Mouse (Mus musculus) liver, embryonic 11.5 days (tissue): ENCODE measurements at regions not wholly inside any gene's neighbourhood (a gene's known extent, or its start where the extent isn't known, plus 50 kb on each side); places are given as distances from the start of the nearest gene placed in this dataset.
"Not testable (repeated sequence)": the region's sequence is repeated elsewhere in the genome, so short reads cannot be mapped to it uniquely, and the experiment has no call there.

ENCODE experiments used
- ATAC-seq: fragments of 200-750 bp; cut with Nextera tagmentation; replicated peaks from 2 replicates; pipeline ENCODE4 v1.8.0; 2017; ENCODE audit warnings: moderate number of reproducible peaks, mild to moderate bottlenecking, moderate TSS enrichment, moderate library complexity; ENCODE audit not compliant: low FRiP score
- DNase-seq: peaks from one replicate; pipeline ENCODE4 v3.0.0-alpha.2; 2017; ENCODE audit warnings: low spot score
- H3K27ac ChIP-seq: fragments of 300-500 bp; sonication (generic); 2 replicates; pipeline ENCODE4 v1.5.1; 2014; ENCODE audit warnings: mild to moderate bottlenecking, low read depth, low read length, control low read depth
- H3K27me3 ChIP-seq: fragments of 300-500 bp; sonication (generic); replicated peaks from 2 replicates; pipeline ENCODE4 v1.6.1; 2014; ENCODE audit warnings: low read length, mixed read lengths; ENCODE audit not compliant: control insufficient read depth, insufficient read depth
- H3K36me3 ChIP-seq: fragments of 300-500 bp; sonication (generic); 2 replicates; pipeline ENCODE4 v1.6.1; 2014; ENCODE audit warnings: mild to moderate bottlenecking, low read length, moderate library complexity, mixed read lengths; ENCODE audit not compliant: control insufficient read depth, insufficient read depth
- H3K4me1 ChIP-seq: fragments of 300-500 bp; sonication (generic); replicated peaks from 2 replicates; pipeline ENCODE4 v1.6.1; 2014; ENCODE audit warnings: low read length, mixed read lengths; ENCODE audit not compliant: control insufficient read depth, insufficient read depth
- H3K4me2 ChIP-seq: fragments of 300-500 bp; sonication (generic); 2 replicates; pipeline ENCODE4 v1.6.1; 2014; ENCODE audit warnings: mild to moderate bottlenecking, control low read depth, moderate library complexity
- H3K4me3 ChIP-seq: fragments of 300-500 bp; sonication (generic); 2 replicates; pipeline ENCODE4 v1.5.1; 2014; ENCODE audit warnings: low read depth, low read length, control low read depth
- H3K9ac ChIP-seq: fragments of 300-500 bp; sonication (generic); 2 replicates; pipeline ENCODE4 v1.6.1; 2014; ENCODE audit warnings: low read depth, low read length, control low read depth
- H3K9me3 ChIP-seq: fragments of 300-500 bp; sonication (generic); 2 replicates; pipeline ENCODE4 v1.6.1; 2016; ENCODE audit warnings: low read length, inconsistent platforms, mixed read lengths; ENCODE audit not compliant: control insufficient read depth
- WGBS: fragments of 180-500 bp; shearing (Covaris S2); extraction: QIAGEN DNeasy Blood & Tissue Kit; methylation state at CpG from one replicate; pipeline ENCODE4 v1.1.7; 2014; 5-methylcytosine and 5-hydroxymethylcytosine counted together

DNA sequence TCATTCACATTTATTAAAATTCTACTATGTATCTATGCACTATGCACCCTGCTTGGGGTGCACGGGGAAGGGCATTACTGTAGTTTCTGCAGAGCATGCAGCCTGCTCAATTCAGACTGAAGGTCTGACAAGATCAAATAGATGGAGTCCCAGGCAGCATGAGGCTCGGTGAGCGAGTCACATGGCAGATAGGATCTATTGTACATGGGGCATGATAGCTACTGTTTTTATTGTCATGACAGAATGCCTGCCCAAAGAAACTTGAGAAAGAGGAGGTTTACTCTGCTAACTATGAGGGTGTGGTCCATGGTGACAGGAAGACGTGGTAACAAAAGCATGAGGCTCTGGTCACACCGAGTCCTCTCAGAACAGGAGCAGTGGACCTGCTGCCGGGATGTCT lies 203.1 kb upstream of the Sesn3 start:
- no peak overlapping the region for H3K9ac ChIP-seq
- 78% methylated on average over 6 of the region's 6 CpGs for WGBS
- H3K4me3 ChIP-seq, result no peak overlapping the region
- ATAC-seq (no peak), DNase-seq (no peak)
- H3K4me2 ChIP-seq, result no peak overlapping the region
- no peaks in the 10 kb centered on the region for H3K27me3 ChIP-seq
- no peaks in the 10 kb centered on the region for H3K36me3 ChIP-seq
- no peak overlapping the region for H3K27ac ChIP-seq
- no peaks in the 10 kb centered on the region for H3K4me1 ChIP-seq
- no peaks in the 10 kb centered on the region for H3K9me3 ChIP-seq

DNA sequence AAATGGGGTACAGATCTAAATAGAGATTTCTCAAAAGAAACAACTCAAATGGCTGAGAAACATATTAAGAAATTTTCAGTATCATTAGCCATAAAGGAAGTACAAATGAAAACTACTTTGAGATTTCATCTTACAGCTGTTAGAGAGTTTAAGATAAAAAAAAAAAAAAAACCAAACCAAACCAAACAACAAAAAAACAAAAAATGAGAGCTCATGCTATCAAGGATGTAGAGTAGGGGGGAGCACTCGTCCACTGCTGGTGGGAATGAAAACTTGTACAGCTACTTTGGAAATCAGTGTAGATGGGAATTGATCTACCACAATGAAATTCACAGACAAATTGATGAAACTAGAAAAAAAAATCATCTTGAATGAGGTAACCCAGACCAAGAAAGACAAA lies 201.9 kb upstream of the Sesn3 start:
- no peaks in the 10 kb centered on the region for H3K4me1 ChIP-seq
- no peaks in the 10 kb centered on the region for H3K36me3 ChIP-seq
- no peak overlapping the region for H3K4me3 ChIP-seq
- H3K27ac ChIP-seq, result no peak overlapping the region
- H3K9ac ChIP-seq, result no peak overlapping the region
- 74% methylated on average over 1 of the region's 1 CpGs for WGBS
- no peak overlapping the region for H3K4me2 ChIP-seq
- H3K9me3 ChIP-seq, result no peaks in the 10 kb centered on the region
- H3K27me3 ChIP-seq, result no peaks in the 10 kb centered on the region
- DNase-seq (no peak), ATAC-seq (no peak)

DNA sequence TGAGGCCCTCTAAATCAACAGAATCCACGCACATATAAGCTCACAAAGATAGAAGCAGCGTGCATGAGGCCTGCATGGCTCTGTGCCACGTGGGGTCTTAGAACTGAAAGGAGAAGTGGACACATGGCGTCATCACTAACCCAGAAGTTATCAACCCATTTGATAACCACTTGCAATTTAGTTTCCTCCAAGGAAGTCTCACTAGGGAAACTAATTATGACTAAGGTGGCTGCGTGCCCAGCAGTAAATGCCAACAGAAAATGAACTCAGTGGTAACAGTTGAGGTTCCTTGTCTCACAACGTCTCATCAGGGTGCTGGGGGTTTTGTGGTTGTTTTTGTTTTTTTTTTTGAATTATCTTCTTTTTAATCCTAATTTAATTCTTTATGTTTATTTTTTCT lies 200.6 kb upstream of the Sesn3 start:
- Histone ChIP-seq H3K9me3 (no peaks in the 10 kb centered on the region), H3K4me1 (no peaks in the 10 kb centered on the region), H3K4me2 (no peak overlapping the region), H3K4me3 (no peak overlapping the region), H3K27ac (no peak overlapping the region), H3K9ac (no peak overlapping the region), H3K36me3 (no peaks in the 10 kb centered on the region), H3K27me3 (no peaks in the 10 kb centered on the region)
- DNase-seq, result no peak
- 50% methylated on average over 6 of the region's 6 CpGs for WGBS
- no peak for ATAC-seq

DNA sequence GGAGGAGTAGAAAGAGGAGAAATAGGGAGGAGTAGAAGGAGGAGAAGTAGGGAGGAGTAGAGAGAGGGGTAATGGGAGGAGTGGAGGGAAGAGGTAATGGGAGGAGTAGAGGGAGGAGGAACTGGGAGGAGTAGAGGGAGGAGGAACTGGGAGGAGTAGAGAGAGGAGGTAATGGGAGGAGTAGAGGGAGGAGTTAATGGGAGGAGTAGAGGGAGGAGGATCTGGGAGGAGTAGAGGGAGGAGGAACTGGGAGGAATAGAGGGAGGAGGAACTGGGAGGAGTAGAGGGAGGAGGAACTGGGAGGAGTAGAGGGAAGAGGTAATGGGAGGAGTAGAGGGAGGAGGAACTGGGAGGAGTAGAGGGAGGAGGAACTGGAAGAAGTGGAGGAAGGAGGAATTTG lies 200.0 kb upstream of the Sesn3 start:
- H3K4me3 ChIP-seq, H3K4me2 ChIP-seq, DNase-seq, H3K36me3 ChIP-seq, H3K9me3 ChIP-seq, H3K27me3 ChIP-seq, H3K4me1 ChIP-seq, H3K27ac ChIP-seq, ATAC-seq, H3K9ac ChIP-seq: not testable (repeated sequence)

DNA sequence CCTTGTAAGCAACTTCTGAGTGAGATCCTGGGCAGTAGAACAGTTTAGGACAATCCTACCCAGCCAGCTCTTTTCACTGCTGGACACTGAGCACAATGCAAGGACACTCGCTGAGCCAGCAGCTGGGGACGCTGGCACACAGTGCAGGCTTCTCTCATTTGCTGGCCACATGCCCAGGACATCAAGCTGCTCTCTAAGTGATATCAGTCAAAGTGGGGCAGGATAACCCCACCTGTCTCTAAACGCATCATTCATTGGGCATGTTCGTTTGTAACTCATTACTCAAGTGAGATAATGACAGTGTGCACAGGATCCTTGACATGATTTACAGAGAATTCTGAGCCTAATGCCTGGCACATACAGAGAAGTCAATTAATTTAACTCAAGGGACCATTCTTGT lies 199.4 kb upstream of the Sesn3 start:
- ATAC-seq, result no peak

DNA sequence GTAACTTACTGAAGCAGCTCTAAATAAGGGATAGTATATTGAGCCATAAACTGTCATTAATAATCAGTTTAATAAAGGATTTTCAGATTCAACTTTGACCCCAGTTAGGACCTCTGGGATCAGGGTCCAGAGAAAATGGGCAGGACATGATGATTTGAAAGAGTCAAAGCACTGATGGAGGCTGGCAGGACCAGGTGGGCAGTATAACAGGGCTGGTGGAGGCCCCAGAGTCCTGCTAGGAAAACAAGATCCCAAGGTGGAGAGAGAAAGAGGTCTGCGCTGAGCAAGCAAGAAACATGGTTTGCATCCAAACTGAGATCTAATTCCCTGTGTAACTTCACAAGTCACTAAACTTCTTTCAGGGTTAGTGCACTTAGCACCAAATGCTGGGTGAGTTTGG lies 199.0 kb upstream of the Sesn3 start:
- H3K27me3 ChIP-seq, result no peaks in the 10 kb centered on the region
- WGBS, result 74% methylated on average over 1 of the region's 1 CpGs
- DNase-seq, result no peak
- ATAC-seq, result no peak
- H3K9me3 ChIP-seq, result no peaks in the 10 kb centered on the region
- H3K9ac ChIP-seq, result no peak overlapping the region
- no peaks in the 10 kb centered on the region for H3K36me3 ChIP-seq
- H3K4me2 ChIP-seq, result no peak overlapping the region
- H3K4me3 ChIP-seq, result no peak overlapping the region
- no peaks in the 10 kb centered on the region for H3K4me1 ChIP-seq
- no peak overlapping the region for H3K27ac ChIP-seq

More for the DNA sequence above, 199.4 kb upstream of the Sesn3 start:
- Histone ChIP-seq H3K4me1 (no peaks in the 10 kb centered on the region), H3K27ac (no peak overlapping the region), H3K4me3 (no peak overlapping the region), H3K9ac (no peak overlapping the region), H3K4me2 (no peak overlapping the region), H3K36me3 (no peaks in the 10 kb centered on the region), H3K27me3 (no peaks in the 10 kb centered on the region), H3K9me3 (no peaks in the 10 kb centered on the region)
- WGBS, result 66% methylated on average over 4 of the region's 4 CpGs
- DNase-seq, result no peak

DNA sequence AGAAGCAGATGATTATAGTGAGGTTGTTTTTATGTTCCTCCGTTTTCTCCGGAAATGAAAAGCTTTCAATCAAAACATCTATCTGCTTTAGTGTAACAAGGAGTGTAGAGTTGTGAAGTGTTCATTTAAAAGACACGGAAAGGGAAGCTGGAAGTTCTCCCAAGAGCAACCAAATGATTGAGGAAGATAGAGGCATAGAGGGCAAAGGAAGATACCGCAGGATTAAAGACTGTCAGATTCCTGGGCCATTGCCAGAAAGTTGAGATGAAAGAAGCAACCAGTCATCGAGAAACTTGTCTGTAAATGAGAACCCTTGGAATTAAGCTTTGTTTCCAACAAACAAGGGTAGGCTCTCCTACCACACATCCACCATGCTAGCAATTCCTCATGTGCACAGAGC lies 198.1 kb upstream of the Sesn3 start:
- H3K27ac ChIP-seq, result no peak overlapping the region
- no peaks in the 10 kb centered on the region for H3K36me3 ChIP-seq
- no peaks in the 10 kb centered on the region for H3K9me3 ChIP-seq
- no peak overlapping the region for H3K9ac ChIP-seq
- no peak for DNase-seq
- no peaks in the 10 kb centered on the region for H3K4me1 ChIP-seq
- no peak for ATAC-seq
- no peak overlapping the region for H3K4me3 ChIP-seq
- H3K27me3 ChIP-seq, result no peaks in the 10 kb centered on the region
- no peak overlapping the region for H3K4me2 ChIP-seq
- 71% methylated on average over 5 of the region's 5 CpGs for WGBS

DNA sequence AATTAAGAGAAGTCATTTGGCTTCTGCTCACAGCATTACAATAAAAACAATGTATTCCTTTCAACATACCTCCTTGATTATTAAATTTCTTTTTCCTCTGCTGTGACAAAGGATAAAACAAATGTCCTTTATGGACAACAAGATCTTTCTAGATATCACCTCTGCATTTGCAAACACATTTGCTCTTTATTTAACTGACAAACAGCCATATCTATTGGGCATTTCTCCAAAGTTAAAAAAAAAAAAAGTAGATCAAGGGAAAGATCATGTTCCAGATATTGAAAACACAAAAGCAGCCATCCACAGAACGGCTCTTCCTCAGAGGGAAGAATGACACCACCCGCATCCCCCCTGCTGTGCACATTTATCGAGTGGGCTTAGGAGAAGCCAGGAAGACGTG lies 193.7 kb upstream of the Sesn3 start:
- no peak overlapping the region for H3K4me2 ChIP-seq
- WGBS, result 62% methylated on average over 4 of the region's 4 CpGs

DNA sequence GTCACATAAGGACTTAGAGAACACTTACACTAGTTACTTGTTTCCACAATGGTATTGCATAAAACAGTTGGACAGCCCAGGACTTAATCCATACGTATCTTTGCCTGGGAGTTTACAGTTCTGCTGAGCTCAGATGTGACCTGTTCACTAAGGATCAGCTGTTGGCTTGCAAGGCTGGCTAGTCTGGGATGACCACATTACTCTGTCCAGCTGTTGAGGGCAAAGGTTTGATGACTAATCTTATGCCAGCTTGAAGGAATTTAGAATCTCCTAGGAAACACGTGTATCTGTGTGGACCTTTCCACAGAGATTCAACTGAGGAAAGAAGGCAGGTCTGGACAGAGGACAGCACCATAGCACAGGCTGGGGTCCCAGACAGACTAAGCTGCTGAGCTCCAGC lies 188.7 kb upstream of the Sesn3 start:
- 64% methylated on average over 2 of the region's 2 CpGs for WGBS
- Histone ChIP-seq H3K4me1 (no peaks in the 10 kb centered on the region), H3K4me3 (no peak overlapping the region), H3K36me3 (no peaks in the 10 kb centered on the region), H3K9me3 (no peaks in the 10 kb centered on the region), H3K27me3 (no peaks in the 10 kb centered on the region), H3K9ac (no peak overlapping the region), H3K27ac (no peak overlapping the region), H3K4me2 (no peak overlapping the region)
- DNase-seq (no peak), ATAC-seq (no peak)

More for the DNA sequence above, 193.7 kb upstream of the Sesn3 start:
- Histone ChIP-seq H3K4me3 (no peak overlapping the region), H3K9ac (no peak overlapping the region), H3K9me3 (no peaks in the 10 kb centered on the region), H3K4me1 (no peaks in the 10 kb centered on the region), H3K27me3 (no peaks in the 10 kb centered on the region), H3K36me3 (no peaks in the 10 kb centered on the region), H3K27ac (no peak overlapping the region)
- DNase-seq, result no peak
- no peak for ATAC-seq
